Mouse (Mus musculus) C2C12 (cell line): ENCODE data around the gene Rnf31. TPM values are rescaled to one million over a fixed set of nuclear protein-coding genes. Genes with fewer than 3 reads are reported as not detected.

Experiments
- H3K27me3 ChIP-seq: one replicate; pipeline ENCODE4 v1.6.1; 2011; ENCODE audit not compliant: control insufficient read depth, insufficient read depth, insufficient read length
- H3K36me3 ChIP-seq: one replicate; pipeline ENCODE4 v1.6.1; 2011; ENCODE audit not compliant: control insufficient read depth, insufficient read depth
- H3K4me3 ChIP-seq: one replicate; pipeline ENCODE4 v1.5.1; 2011; ENCODE audit warnings: mild to moderate bottlenecking, control low read depth; ENCODE audit not compliant: poor library complexity, insufficient read depth, severe bottlenecking
- H3K79me2 ChIP-seq: one replicate; pipeline ENCODE4 v1.6.1; 2011; ENCODE audit not compliant: control insufficient read depth, insufficient read depth
- H3K79me3 ChIP-seq: one replicate; pipeline ENCODE4 v1.6.1; 2011; ENCODE audit warnings: low read depth, control low read depth
- H3ac ChIP-seq: one replicate; pipeline ENCODE3; 2011; ENCODE audit warnings: low read depth; ENCODE audit not compliant: control insufficient read depth, insufficient read length
- CEBPB ChIP-seq: IDR thresholded peaks from one replicate; pipeline ENCODE4 v1.6.1; 2011; ENCODE audit warnings: low read depth, mild to moderate bottlenecking, control low read depth, moderate library complexity
- CTCF ChIP-seq: IDR thresholded peaks from one replicate; pipeline ENCODE4 v1.5.1; 2011; ENCODE audit not compliant: control insufficient read depth, insufficient read depth, insufficient read length
- FOSL1 ChIP-seq: IDR thresholded peaks from one replicate; pipeline ENCODE4 v1.8.0; 2011; ENCODE audit warnings: mild to moderate bottlenecking, low read length; ENCODE audit not compliant: poor library complexity, insufficient read depth, severe bottlenecking
- MAX ChIP-seq: IDR thresholded peaks from one replicate; pipeline ENCODE4 v1.6.1; 2011; ENCODE audit warnings: mild to moderate bottlenecking, control low read depth
- MYOD1 ChIP-seq: IDR thresholded peaks from one replicate; pipeline ENCODE4 v1.6.1; 2011; ENCODE audit warnings: low read depth; ENCODE audit not compliant: control insufficient read depth, insufficient read length
- MYOG ChIP-seq: IDR thresholded peaks from one replicate; pipeline ENCODE4 v1.6.1; 2011; ENCODE audit not compliant: control insufficient read depth, insufficient read length; ENCODE audit errors: extremely low read depth
- USF1 ChIP-seq: IDR thresholded peaks from one replicate; pipeline ENCODE4 v1.6.1; 2011; ENCODE audit warnings: low read depth, mild to moderate bottlenecking, control low read depth, moderate library complexity
- polyA plus RNA-seq: library from polyadenylated mRNA; unstranded; fragments of >200 nt; fragmentation: generic; extraction: Trizol; gene quantifications from one replicate; pipeline ENCODE4 v1.2.1, GENCODE M21; 2012; ENCODE audit warnings: missing spikeins

Gene Rnf31
- polyA plus RNA-seq, 1 experiment = 9.4 TPM

- Histone ChIP-seq H3ac (no peak overlapping the region), H3K4me3 (no peak overlapping the region), H3K79me3 (no peaks in the 10 kb centered on the region), H3K36me3 (peaks cover 81% of the 10 kb centered on the region), H3K27me3 (no peaks in the 10 kb centered on the region), H3K79me2 (peaks cover 3% of the 10 kb centered on the region)
- TF ChIP-seq USF1 (no peak), MAX (no peak), CEBPB (no peak)
Observed at GRCm38 (mm10) chr14:55628077-55628827, 36.7 kb downstream of the Rnf31 start.

DNA sequence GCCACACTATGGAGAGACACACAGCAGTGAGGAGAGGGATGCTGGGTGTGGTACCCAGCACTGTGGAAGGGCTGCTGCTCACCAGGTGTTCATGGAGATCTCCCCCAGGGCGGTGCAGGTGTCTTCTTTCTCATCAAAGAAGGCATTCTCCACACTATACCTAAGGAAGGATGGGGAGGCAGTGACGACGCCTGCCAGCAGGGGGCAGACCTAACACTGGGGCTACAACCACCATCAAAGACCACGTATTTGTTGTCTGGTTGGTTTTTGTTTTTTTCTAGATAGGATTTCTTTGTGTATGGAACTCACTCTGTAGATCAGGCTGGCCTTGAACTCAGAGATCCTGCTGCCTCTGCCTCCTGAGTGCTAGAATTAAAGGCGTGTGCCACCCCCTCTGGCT is 37.8 kb downstream of the Rnf31 start:
- Histone ChIP-seq H3K4me3 (no peak overlapping the region), H3K36me3 (peaks cover 92% of the 10 kb centered on the region), H3K27me3 (no peaks in the 10 kb centered on the region), H3ac (no peak overlapping the region), H3K79me3 (peaks cover 8% of the 10 kb centered on the region), H3K79me2 (peaks cover 13% of the 10 kb centered on the region)
- no peak for TF ChIP-seq MYOD1
- TF ChIP-seq MYOG = no peak
- peak; percentile 57 for TF ChIP-seq CTCF
- TF ChIP-seq MAX = no peak
- no peak for TF ChIP-seq CEBPB

GRCm38 (mm10) chr14:55634874-55635522 is 43.5 kb downstream of the Rnf31 start:
- Histone ChIP-seq H3K79me3 (peaks cover 17% of the 10 kb centered on the region), H3ac (peak overlapping the region; percentile 96), H3K79me2 (peaks cover 31% of the 10 kb centered on the region), H3K4me3 (peak overlapping the region; percentile 68), H3K36me3 (peaks cover 84% of the 10 kb centered on the region), H3K27me3 (no peaks in the 10 kb centered on the region)
- no peak for TF ChIP-seq CTCF
- peak; percentile 69 for TF ChIP-seq MYOD1

GRCm38 (mm10) chr14:55635523-55636007 is 44.1 kb downstream of the Rnf31 start, which contains the start of gene Ipo4:
Gene Ipo4 (minus strand): TSS chr14:55635957.
- peaks cover 84% of the 10 kb centered on the region for H3K36me3 ChIP-seq
- TF ChIP-seq MAX = peak; percentile 98
- TF ChIP-seq FOSL1 = no peak
- peak; percentile 66 for TF ChIP-seq USF1
- no peak for TF ChIP-seq CEBPB
- H3K27me3 ChIP-seq = no peaks in the 10 kb centered on the region

GRCm38 (mm10) chr14:55637795-55638194 is 46.3 kb downstream of the Rnf31 start, which contains the start of gene Gm49378:
Gene Gm49378 (minus strand): TSS chr14:55637895.
- Histone ChIP-seq H3ac (no peak within 1 kb of the TSS), H3K79me2 (peaks cover 59% of the 10 kb centered on the region), H3K79me3 (peaks cover 42% of the 10 kb centered on the region), H3K27me3 (no peaks in the 10 kb centered on the region), H3K4me3 (no peak within 1 kb of the TSS), H3K36me3 (peaks cover 74% of the 10 kb centered on the region)
- TF ChIP-seq USF1 (no peak), MYOD1 (no peak)

More at GRCm38 (mm10) chr14:55635523-55636007, 44.1 kb downstream of the Rnf31 start, which contains the start of gene Ipo4:
- peaks cover 36% of the 10 kb centered on the region for H3K79me2 ChIP-seq
- peak within 1 kb of the TSS; percentile 68 for H3K4me3 ChIP-seq
- H3ac ChIP-seq = peak within 1 kb of the TSS; percentile 96
- peaks cover 22% of the 10 kb centered on the region for H3K79me3 ChIP-seq

GRCm38 (mm10) chr14:55640816-55641215 is 49.3 kb downstream of the Rnf31 start:
- TF ChIP-seq MYOG (no peak), FOSL1 (no peak), USF1 (no peak), MAX (no peak), CEBPB (no peak), MYOD1 (no peak), CTCF (no peak)
- Histone ChIP-seq H3K79me2 (peaks cover 65% of the 10 kb centered on the region), H3K27me3 (no peaks in the 10 kb centered on the region), H3ac (no peak overlapping the region), H3K79me3 (peaks cover 42% of the 10 kb centered on the region), H3K36me3 (peaks cover 59% of the 10 kb centered on the region), H3K4me3 (no peak overlapping the region)
